In the genomic region with DNA sequence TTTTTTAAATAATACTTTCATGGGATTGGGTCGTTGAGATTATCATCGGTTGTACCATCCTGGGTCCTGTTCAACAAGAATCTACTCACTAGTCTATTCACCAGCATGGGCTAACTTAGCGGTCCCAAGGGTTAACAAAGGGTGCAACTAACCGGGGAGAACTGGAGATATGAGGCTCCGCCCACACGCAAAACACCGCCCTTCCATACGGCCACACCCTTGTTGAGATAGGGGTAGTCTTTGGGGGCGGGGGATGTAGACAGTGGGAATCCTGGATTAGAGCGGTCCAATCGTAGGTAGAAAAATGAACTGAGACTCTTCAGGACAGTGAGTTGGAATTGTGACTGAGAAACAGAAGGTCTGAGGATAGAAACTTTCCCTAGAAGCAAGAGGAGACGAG, we compare ENCODE assay signal across 17 mouse cellular contexts. TPM values are rescaled to one million over a fixed set of nuclear protein-coding genes. Genes with fewer than 3 reads are reported as not detected.
A peak's percentile ranks its signal among the peaks of the same experiment; 100 is the strongest.
DNase-seq lines count a peak whose midpoint lies in the region; ATAC-seq and TF ChIP-seq lines count a peak whose summit lies in the region.
"Had no signal": no experiment of that assay in that cellular context is flagged by ENCODE, and none has a peak within 500 bp of the region (broad histone marks: within the 10 kb centered on the region; RNA-seq: fewer than 3 reads in every experiment).

No protein-coding gene starts in this region.

- WGBS in liver, postnatal 0 days (ENCODE audit: insufficient replicate concordance) = 64% methylated on average over 12 of the region's 12 CpGs
- 58% methylated on average over 12 of the region's 12 CpGs for WGBS in liver, embryonic 11.5 days
- WGBS in stomach, postnatal 0 days = 64% methylated on average over 12 of the region's 12 CpGs

- no peak; the same call in 1 of the 2 replicates for ATAC-seq in liver, postnatal 0 days
- peak; percentile 82 for ATAC-seq in liver, embryonic 11.5 days (replicated peaks; ENCODE audit: low FRiP score)
- no peak for ATAC-seq in stomach, postnatal 0 days (ENCODE audit: low FRiP score, low TSS enrichment)
- ATAC-seq: midbrain, embryonic 13.5 days had no signal

- no peak overlapping the region for H3K4me2 ChIP-seq in liver, postnatal 0 days (ENCODE audit: low read depth, low read length)
- peak overlapping the region; percentile 46 for H3K4me2 ChIP-seq in liver, embryonic 11.5 days
- no peak overlapping the region for H3K4me2 ChIP-seq in stomach, postnatal 0 days (replicated peaks; ENCODE audit: low read depth)
- H3K4me2 ChIP-seq: hindbrain, embryonic 12.5 days; intestine, embryonic 15.5 days; midbrain, embryonic 13.5 days had no signal

- intact Hi-C loops in gastrocnemius, adult 2 months (cut with DNase I) = loop anchor here (2.0 to 5.0 kb wide), 2 partner anchors 62 to 76 kb away; no protein-coding TSS in a partner anchor

- no peaks in the 10 kb centered on the region for H3K27me3 ChIP-seq in liver, postnatal 0 days (ENCODE audit: insufficient read depth, low read length)
- H3K27me3 ChIP-seq in liver, embryonic 11.5 days (replicated peaks; ENCODE audit: control insufficient read depth, insufficient read depth, low read length) = no peaks in the 10 kb centered on the region
- H3K27me3 ChIP-seq in stomach, postnatal 0 days (ENCODE audit: control insufficient read depth, insufficient read depth, low read length) = no peaks in the 10 kb centered on the region
- H3K27me3 ChIP-seq: hindbrain, embryonic 12.5 days; intestine, embryonic 15.5 days; midbrain, embryonic 13.5 days had no signal

- DNase-seq in gastrocnemius, adult 2 months = no peak
- DNase-seq in gastrocnemius, postnatal 10 days = no peak
- peak; percentile 74 for DNase-seq in liver
- DNase-seq in liver, postnatal 0 days = no peak
- DNase-seq in liver, embryonic 11.5 days (ENCODE audit: low spot score) = no peak
- no peak for DNase-seq in stomach, postnatal 0 days (ENCODE audit: low spot score)
- no peak for DNase-seq in kidney, postnatal 4 days
- DNase-seq in thymus, adult 18-20 months = no peak
- DNase-seq: adrenal gland, postnatal 25 days; cerebellum, postnatal 14 days; lung, adult 18-20 months; lung, postnatal 4 days had no signal

- TF ChIP-seq EP300 in liver, postnatal 0 days (IDR thresholded peaks at IDR 0.05; ENCODE audit: low read depth) = no peak
- no peak for TF ChIP-seq EP300 in stomach, postnatal 0 days (optimal IDR thresholded peaks at IDR 0.05)

- TF ChIP-seq CTCF in gastrocnemius, adult 2 months (IDR thresholded peaks at IDR 0.05) = no peak
- no peak for TF ChIP-seq CTCF in liver, postnatal 0 days (IDR thresholded peaks at IDR 0.05; ENCODE audit: low read depth)
- TF ChIP-seq CTCF in stomach, postnatal 0 days (IDR thresholded peaks at IDR 0.05; ENCODE audit: low read depth) = no peak

- no peaks in the 10 kb centered on the region for H3K36me3 ChIP-seq in liver, postnatal 0 days (replicated peaks; ENCODE audit: insufficient read depth, low read length)
- no peaks in the 10 kb centered on the region for H3K36me3 ChIP-seq in liver, embryonic 11.5 days (ENCODE audit: control insufficient read depth, insufficient read depth, low read length)
- H3K36me3 ChIP-seq in stomach, postnatal 0 days (ENCODE audit: control insufficient read depth, insufficient read depth, low read length) = no peaks in the 10 kb centered on the region
- H3K36me3 ChIP-seq: hindbrain, embryonic 12.5 days; intestine, embryonic 15.5 days had no signal

- H3K4me1 ChIP-seq in liver, postnatal 0 days (ENCODE audit: insufficient read depth) = peaks cover 12% of the 10 kb centered on the region
- peaks cover 27% of the 10 kb centered on the region for H3K4me1 ChIP-seq in liver, embryonic 11.5 days (replicated peaks; ENCODE audit: control insufficient read depth, insufficient read depth, low read length)
- H3K4me1 ChIP-seq in stomach, postnatal 0 days (replicated peaks; ENCODE audit: control insufficient read depth, insufficient read depth) = 0 out of 2 replicates have a peak, but pooled peaks cover 2% of the 10 kb centered on the region

- H3K9ac ChIP-seq in liver, postnatal 0 days (replicated peaks) = no peak overlapping the region
- H3K9ac ChIP-seq in liver, embryonic 11.5 days (ENCODE audit: low read depth, low read length) = no peak overlapping the region
- no peak overlapping the region for H3K9ac ChIP-seq in stomach, postnatal 0 days (ENCODE audit: low read length)
- H3K9ac ChIP-seq: hindbrain, embryonic 12.5 days; intestine, embryonic 15.5 days; midbrain, embryonic 13.5 days had no signal

- peak overlapping the region; percentile 57 for H3K4me3 ChIP-seq in gastrocnemius, adult 2 months
- no peak overlapping the region for H3K4me3 ChIP-seq in liver, postnatal 0 days (ENCODE audit: low read depth, low read length)
- no peak overlapping the region for H3K4me3 ChIP-seq in liver, embryonic 11.5 days (ENCODE audit: low read depth, low read length)
- H3K4me3 ChIP-seq in stomach, postnatal 0 days (ENCODE audit: low read depth, low read length) = no peak overlapping the region
- H3K4me3 ChIP-seq: hindbrain, embryonic 12.5 days; intestine, embryonic 15.5 days; midbrain, embryonic 13.5 days had no signal

- no peaks in the 10 kb centered on the region for H3K9me3 ChIP-seq in liver, postnatal 0 days (ENCODE audit: low read length)
- H3K9me3 ChIP-seq in liver, embryonic 11.5 days (ENCODE audit: control insufficient read depth, low read length) = no peaks in the 10 kb centered on the region
- H3K9me3 ChIP-seq in stomach, postnatal 0 days (ENCODE audit: control insufficient read depth, low read length) = no peaks in the 10 kb centered on the region
- H3K9me3 ChIP-seq: G1E; hindbrain, embryonic 12.5 days; intestine, embryonic 15.5 days; midbrain, embryonic 13.5 days had no signal

- peak overlapping the region; percentile 85 for H3K27ac ChIP-seq in gastrocnemius, adult 2 months
- H3K27ac ChIP-seq in liver, postnatal 0 days (ENCODE audit: low read depth) = no peak overlapping the region
- H3K27ac ChIP-seq in liver, embryonic 11.5 days (ENCODE audit: low read depth, low read length) = no peak overlapping the region
- H3K27ac ChIP-seq in stomach, postnatal 0 days (replicated peaks) = 0 out of 2 replicates have a peak overlapping the region, but pooled peaks have one; percentile 74
- H3K27ac ChIP-seq: hindbrain, embryonic 12.5 days; intestine, embryonic 15.5 days; kidney, postnatal 0 days; midbrain, embryonic 13.5 days had no signal

RNA-seq across cellular contexts. Expression of a gene that starts 10.2 kb away (rescaled TPM):
- 100 to 1,000 TPM; 134 to 142 TPM for total RNA-seq in gastrocnemius, adult 2 months (2021)
- 10 to 100 TPM; 35.1 to 35.5 TPM for total RNA-seq in gastrocnemius, postnatal 10 days (2021)
- polyA plus RNA-seq in liver, postnatal 0 days (2015; fragmentation: Nextera tagmentation; extraction: Ambion mirVana) = 7.8 and 8.3 TPM in 2 replicates
- polyA plus RNA-seq in liver, embryonic 11.5 days (2014; fragmentation: Nextera tagmentation; extraction: Ambion mirVana) = 13.1 and 14.6 TPM in 2 replicates
- 16.2 and 20.3 TPM in 2 replicates for polyA plus RNA-seq in stomach, postnatal 0 days (2015; fragmentation: Nextera tagmentation; extraction: Ambion mirVana)

Comparison
In these comparisons a context has a peak if more than half of its experiments do, and no peak if none do; other contexts are left out.
1. H3K27ac ChIP-seq: peak in gastrocnemius, adult 2 months (single experiment) and stomach, postnatal 0 days (single experiment); none in liver, postnatal 0 days (single experiment) and liver, embryonic 11.5 days (single experiment).